Mouse (Mus musculus) cerebellum, adult 2 months (tissue): Measurements from ENCODE around the gene Gnai3. TPM values are rescaled to one million over a fixed set of nuclear protein-coding genes. Genes with fewer than 3 reads are reported as not detected.
A peak's percentile ranks its signal among the peaks of the same experiment; 100 is the strongest.

Experiments used
- DNase-seq, 2 experiments: peaks; one replicate each; pipeline ENCODE4 v3.0.0; 2021
- H3K27ac ChIP-seq: fragments of 200-500 bp; 2 replicates; pipeline ENCODE4 v1.5.1; 2012; ENCODE audit warnings: low read length, control low read depth, inconsistent platforms; ENCODE audit not compliant: insufficient read depth
- H3K27me3 ChIP-seq: fragments of 200-500 bp; 2 replicates; pipeline ENCODE4 v1.6.1; 2012; ENCODE audit warnings: inconsistent platforms, mild to moderate bottlenecking, low read length, moderate library complexity; ENCODE audit not compliant: control insufficient read depth, insufficient read depth
- H3K4me1 ChIP-seq: fragments of 200-500 bp; 2 replicates; pipeline ENCODE4 v1.6.1; 2011; ENCODE audit warnings: low read length; ENCODE audit not compliant: control insufficient read depth, insufficient read depth
- H3K4me3 ChIP-seq: fragments of 200-500 bp; replicated peaks from 2 replicates; pipeline ENCODE3; 2011; ENCODE audit warnings: mild to moderate bottlenecking, low read depth, low read length, control low read depth; ENCODE audit not compliant: insufficient read depth
- CTCF ChIP-seq: fragments of 200-500 bp; IDR thresholded peaks from 2 replicates; pipeline ENCODE4 v1.5.1; 2011; ENCODE audit warnings: low read depth, mild to moderate bottlenecking, control low read depth, low read length, moderate library complexity, borderline replicate concordance; ENCODE audit not compliant: insufficient read depth
- POLR2A ChIP-seq: fragments of 200-500 bp; IDR thresholded peaks from 2 replicates; pipeline ENCODE4 v1.6.1; 2011; ENCODE audit warnings: low read length, control low read depth, borderline replicate concordance; ENCODE audit not compliant: insufficient read depth
- WGBS: fragments of 180-500 bp; shearing (Covaris S2); methylation state at CpG from one replicate; pipeline ENCODE4 v1.1.7; 2018; 5-methylcytosine and 5-hydroxymethylcytosine counted together
- polyA plus RNA-seq: library from polyadenylated mRNA; depleted of rRNA; stranded (reverse); fragments of >200 nt; gene quantifications from 2 replicates; pipeline ENCODE4 v1.2.3, GENCODE M21; 2012

Gene Gnai3
- polyA plus RNA-seq, 1 experiment = 25.6 TPM

- no peak for TF ChIP-seq CTCF
- Histone ChIP-seq H3K4me3 (peak overlapping the region; percentile 87), H3K27ac (no peak overlapping the region), H3K27me3 (no peaks in the 10 kb centered on the region), H3K4me1 (peaks cover 34% of the 10 kb centered on the region)
- WGBS = 4% methylated on average over 16 of the region's 16 CpGs
- DNase-seq = peak in 1 of 2 experiments; percentile 22
These were observed 39.6 kb upstream of the Gnai3 start for GRCm38 (mm10) chr3:108185460-108186097.

DNA sequence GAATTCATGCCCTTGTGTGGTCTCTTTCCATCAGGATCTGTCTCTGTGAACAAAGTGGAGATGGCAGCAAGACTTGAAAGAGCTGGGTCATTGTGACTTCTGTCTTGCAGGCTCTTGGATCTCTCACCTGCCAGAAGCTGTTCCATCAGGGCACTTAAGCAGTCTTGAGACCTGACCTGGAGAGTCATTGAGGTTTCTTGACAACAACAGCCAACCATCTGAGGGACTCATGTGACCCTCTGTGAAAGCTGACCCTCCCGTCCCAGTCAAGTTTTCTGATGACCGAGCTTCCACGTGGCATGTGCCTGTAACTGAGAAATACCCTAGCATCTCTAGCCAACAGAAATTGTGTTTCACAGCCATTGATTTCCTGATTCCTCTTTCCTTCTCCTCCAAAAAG is 38.8 kb upstream of the Gnai3 start:
- DNase-seq = no peak
- H3K4me3 ChIP-seq = no peak overlapping the region
- peaks cover 27% of the 10 kb centered on the region for H3K4me1 ChIP-seq
- TF ChIP-seq CTCF (no peak), POLR2A (no peak)
- H3K27me3 ChIP-seq = no peaks in the 10 kb centered on the region
- WGBS = 83% methylated on average over 3 of the region's 3 CpGs
- no peak overlapping the region for H3K27ac ChIP-seq

DNA sequence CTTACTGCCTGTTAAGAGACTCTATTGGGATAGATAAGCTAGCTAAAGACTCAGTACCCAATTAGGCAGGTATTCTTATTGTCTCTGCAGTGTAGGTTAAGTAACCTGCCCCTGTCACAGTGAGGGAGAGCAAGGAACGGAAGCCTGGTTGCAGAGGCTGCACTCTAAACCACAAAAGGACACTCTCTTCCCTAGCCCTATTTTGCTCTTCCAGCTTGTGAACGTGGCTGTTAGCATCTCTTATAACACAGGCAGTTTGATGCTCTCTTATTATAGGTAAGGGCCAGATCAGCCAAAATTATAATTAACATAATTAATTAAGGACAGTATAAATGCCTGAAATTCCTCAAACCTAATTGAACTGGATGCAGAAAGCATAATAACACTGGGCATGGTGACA is 34.6 kb upstream of the Gnai3 start:
- Histone ChIP-seq H3K4me1 (peaks cover 3% of the 10 kb centered on the region; the same call in 1 of the 2 replicates), H3K27me3 (no peaks in the 10 kb centered on the region), H3K27ac (no peak overlapping the region), H3K4me3 (no peak overlapping the region)
- no peak for TF ChIP-seq CTCF
- TF ChIP-seq POLR2A = no peak
- WGBS = 56% methylated on average over 2 of the region's 2 CpGs
- no peak for DNase-seq

- 56% methylated on average over 7 of the region's 7 CpGs for WGBS
- H3K27me3 ChIP-seq = no peaks in the 10 kb centered on the region
- DNase-seq = no peak
- TF ChIP-seq POLR2A = no peak
- no peak for TF ChIP-seq CTCF
- no peak overlapping the region for H3K27ac ChIP-seq
- H3K4me3 ChIP-seq = no peak overlapping the region
- peaks cover 8% of the 10 kb centered on the region for H3K4me1 ChIP-seq
These were observed 33.1 kb upstream of the Gnai3 start for GRCm38 (mm10) chr3:108178756-108179715.

DNA sequence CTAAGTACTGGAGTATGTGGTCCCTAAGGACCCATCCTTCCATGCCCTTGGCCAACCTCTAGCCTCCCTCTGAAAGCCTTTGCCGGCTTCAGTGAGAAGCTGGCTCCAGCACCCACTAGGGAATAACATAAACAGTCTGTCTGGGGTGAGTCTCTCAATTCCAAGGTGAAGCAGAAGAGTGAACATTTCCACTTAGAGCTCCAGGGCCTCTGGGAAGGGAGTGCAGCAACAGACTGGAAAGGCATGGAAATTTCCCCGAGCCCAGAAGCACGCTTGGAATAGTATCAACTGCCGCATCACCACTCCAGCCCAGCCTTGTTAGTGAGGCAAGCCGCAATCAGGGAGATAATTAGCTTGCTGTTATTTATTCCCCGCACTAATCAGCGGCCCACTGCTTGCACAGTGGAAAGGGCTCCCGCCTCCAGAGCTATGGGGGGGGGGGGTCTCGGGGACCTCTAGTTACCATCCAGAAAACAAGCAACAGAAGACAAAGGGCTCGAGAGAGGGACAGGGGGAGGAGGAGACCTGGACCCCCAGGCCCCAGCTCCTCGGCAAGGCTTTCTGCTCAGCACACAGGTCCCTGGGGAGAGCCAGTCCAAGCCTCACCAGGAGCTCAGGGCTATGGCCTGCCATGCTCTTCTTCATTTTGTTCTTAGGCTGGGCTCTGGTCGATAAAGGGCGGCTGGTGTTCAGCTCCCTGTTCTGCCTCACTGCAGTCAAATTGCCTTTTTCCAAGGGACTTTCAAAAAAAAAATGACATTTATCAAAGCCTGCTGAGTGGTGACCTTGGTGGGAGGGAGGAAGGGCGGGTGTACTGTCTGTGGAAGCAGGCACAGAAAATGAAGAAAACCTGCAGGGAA is 29.0 kb upstream of the Gnai3 start:
- H3K4me3 ChIP-seq = peak overlapping the region; percentile 27
- peak; percentile 64 to 72 for DNase-seq
- 21% methylated on average over 14 of the region's 14 CpGs for WGBS
- peaks cover 8% of the 10 kb centered on the region for H3K4me1 ChIP-seq
- H3K27me3 ChIP-seq = no peaks in the 10 kb centered on the region
- H3K27ac ChIP-seq = peak overlapping the region; percentile 19
- TF ChIP-seq CTCF = no peak
- no peak for TF ChIP-seq POLR2A

- WGBS = 49% methylated on average over 3 of the region's 3 CpGs
- no peaks in the 10 kb centered on the region for H3K4me1 ChIP-seq
- DNase-seq = no peak
- TF ChIP-seq POLR2A (no peak), CTCF (no peak)
- no peak overlapping the region for H3K27ac ChIP-seq
- H3K27me3 ChIP-seq = no peaks in the 10 kb centered on the region
- no peak overlapping the region for H3K4me3 ChIP-seq
These were observed 23.3 kb upstream of the Gnai3 start for GRCm38 (mm10) chr3:108169199-108169598.

DNA sequence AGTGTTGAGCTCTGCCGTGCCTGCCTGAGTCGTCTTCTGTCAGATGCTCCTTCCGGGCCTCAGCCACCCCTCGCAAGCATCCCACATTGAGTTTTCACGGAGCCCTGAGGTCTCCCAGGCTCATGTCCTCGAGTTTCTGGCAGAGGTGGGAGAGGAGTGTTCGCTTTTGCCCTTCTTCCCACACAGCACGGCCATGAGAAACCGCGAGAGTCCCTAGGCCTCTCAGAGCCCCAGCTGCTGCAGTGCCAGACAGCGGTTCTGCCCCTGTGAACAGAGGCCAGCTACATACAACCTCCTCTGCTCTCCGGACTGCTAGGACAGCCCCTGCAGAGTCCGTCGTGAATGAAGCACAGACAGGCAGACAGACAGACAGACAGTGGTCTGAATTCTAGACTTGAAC is 21.6 kb upstream of the Gnai3 start:
- Histone ChIP-seq H3K4me1 (no peaks in the 10 kb centered on the region), H3K27me3 (no peaks in the 10 kb centered on the region), H3K4me3 (no peak overlapping the region), H3K27ac (no peak overlapping the region)
- no peak for DNase-seq
- TF ChIP-seq POLR2A = no peak
- no peak for TF ChIP-seq CTCF
- 51% methylated on average over 14 of the region's 14 CpGs for WGBS
